Mouse (Mus musculus): ENCODE measurements at regions not wholly inside any gene's neighbourhood (a gene's known extent, or its start where the extent isn't known, plus 50 kb on each side); places are given as distances from the start of the nearest gene placed in this dataset.
A peak's percentile ranks its signal among the peaks of the same experiment; 100 is the strongest.

GRCm38 (mm10) chr5:4262666-4263065, 70.5 kb downstream of the Mterf1b start:
- peak; percentile 84 for TF ChIP-seq CTCF (conservative IDR thresholded peaks at IDR 0.05; ENCODE audit: low read length)
- TF ChIP-seq POU5F1 (IDR thresholded peaks at IDR 0.05; ENCODE audit: borderline replicate concordance, low read length), result no peak
- TF ChIP-seq NANOG (IDR thresholded peaks at IDR 0.05; ENCODE audit: borderline replicate concordance, low read length), result no peak

All from E14TG2a.4 (cell line).